Mouse (Mus musculus): ENCODE data around the gene Pglyrp2.

DNA sequence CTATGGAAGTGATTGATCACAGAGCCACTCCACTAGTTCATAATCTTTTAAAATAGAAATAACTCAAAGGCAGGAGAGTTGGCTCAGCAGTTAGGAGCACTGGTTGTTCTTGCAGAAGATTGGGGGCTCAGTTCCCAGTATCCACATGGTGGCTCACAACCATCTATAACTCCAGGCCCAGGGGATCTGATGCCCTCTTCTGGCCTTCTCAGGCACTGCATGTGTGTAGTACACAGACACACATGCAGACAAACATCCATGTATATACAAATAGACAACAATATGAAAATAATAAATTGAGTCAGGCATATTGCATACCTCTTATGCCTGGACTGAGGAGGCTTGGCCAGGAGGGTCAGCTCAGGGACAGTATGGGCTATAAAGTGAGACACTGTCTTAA, 23.2 kb upstream of the Pglyrp2 start:
- no peak for TF ChIP-seq POLR2A (IDR thresholded peaks at IDR 0.05; ENCODE audit: insufficient read depth, low read depth, low read length)
- 0 out of 2 replicates have a peak, but pooled peaks have one; percentile 10 for TF ChIP-seq CTCF (IDR thresholded peaks at IDR 0.05)

Data from heart, adult 2 months (tissue).